Mouse (Mus musculus): Measurements from ENCODE around the gene Kif26a. TPM values are rescaled to one million over a fixed set of nuclear protein-coding genes. Genes with fewer than 3 reads are reported as not detected.

Gene Kif26a
- 10.0 and 10.1 TPM in 2 replicates for polyA plus RNA-seq (2016; fragmentation: Nextera tagmentation; extraction: Ambion mirVana)

GRCm38 (mm10) chr12:112145875-112146651 lies at the start of gene Kif26a:
Gene Kif26a (plus strand): TSS chr12:112146208.
- H3K27ac ChIP-seq (replicated peaks): peak within 1 kb of the TSS; percentile 82
- no peaks in the 10 kb centered on the region for H3K9me3 ChIP-seq
- peak within 1 kb of the TSS; percentile 77 for H3K9ac ChIP-seq (replicated peaks)
- H3K4me3 ChIP-seq: peak within 1 kb of the TSS; percentile 62
- WGBS: under 1% methylated on average over 59 of the region's 68 CpGs
- H3K27me3 ChIP-seq: peaks cover 95% of the 10 kb centered on the region
- H3K36me3 ChIP-seq: no peaks in the 10 kb centered on the region
- peak within 1 kb of the TSS; percentile 79 for H3K4me2 ChIP-seq (replicated peaks)
- H3K4me1 ChIP-seq: peaks cover 83% of the 10 kb centered on the region
- ATAC-seq (ENCODE audit: low FRiP score, low read depth): peak; percentile 53

GRCm38 (mm10) chr12:112096733-112097117 lies 49.3 kb upstream of the Kif26a start:
- no peak overlapping the region for H3K9ac ChIP-seq (replicated peaks)
- H3K4me2 ChIP-seq (replicated peaks): no peak overlapping the region
- H3K4me1 ChIP-seq: no peaks in the 10 kb centered on the region
- 74% methylated on average over 8 of the region's 8 CpGs for WGBS
- no peak overlapping the region for H3K27ac ChIP-seq (replicated peaks)
- no peak overlapping the region for H3K4me3 ChIP-seq
- ATAC-seq (ENCODE audit: low FRiP score, low read depth): no peak
- no peaks in the 10 kb centered on the region for H3K36me3 ChIP-seq
- H3K27me3 ChIP-seq: no peaks in the 10 kb centered on the region
- no peaks in the 10 kb centered on the region for H3K9me3 ChIP-seq

GRCm38 (mm10) chr12:112100106-112100505 lies 45.9 kb upstream of the Kif26a start:
- no peak for ATAC-seq (ENCODE audit: low FRiP score, low read depth)
- H3K27ac ChIP-seq (replicated peaks): no peak overlapping the region
- H3K4me1 ChIP-seq: no peaks in the 10 kb centered on the region
- no peak overlapping the region for H3K4me2 ChIP-seq (replicated peaks)
- 51% methylated on average over 4 of the region's 4 CpGs for WGBS
- no peak overlapping the region for H3K4me3 ChIP-seq
- no peak overlapping the region for H3K9ac ChIP-seq (replicated peaks)
- H3K27me3 ChIP-seq: no peaks in the 10 kb centered on the region
- no peaks in the 10 kb centered on the region for H3K36me3 ChIP-seq
- no peaks in the 10 kb centered on the region for H3K9me3 ChIP-seq

GRCm38 (mm10) chr12:112101045-112101444 lies 45.0 kb upstream of the Kif26a start:
- Histone ChIP-seq H3K36me3 (no peaks in the 10 kb centered on the region), H3K9ac (replicated peaks) (no peak overlapping the region), H3K9me3 (no peaks in the 10 kb centered on the region), H3K4me3 (no peak overlapping the region), H3K4me1 (no peaks in the 10 kb centered on the region), H3K27ac (replicated peaks) (no peak overlapping the region), H3K4me2 (replicated peaks) (no peak overlapping the region), H3K27me3 (peaks cover 8% of the 10 kb centered on the region)
- no peak for ATAC-seq (ENCODE audit: low FRiP score, low read depth)
- 61% methylated on average over 4 of the region's 4 CpGs for WGBS

- WGBS: 93% methylated on average over 5 of the region's 5 CpGs
- H3K4me1 ChIP-seq: peaks cover 7% of the 10 kb centered on the region; the same call in 1 of the 2 replicates
- H3K4me2 ChIP-seq (replicated peaks): no peak overlapping the region
- ATAC-seq (ENCODE audit: low FRiP score, low read depth): no peak
- no peak overlapping the region for H3K9ac ChIP-seq (replicated peaks)
- no peak overlapping the region for H3K27ac ChIP-seq (replicated peaks)
- H3K9me3 ChIP-seq: no peaks in the 10 kb centered on the region
- no peak overlapping the region for H3K4me3 ChIP-seq
- H3K27me3 ChIP-seq: peaks cover 22% of the 10 kb centered on the region
- H3K36me3 ChIP-seq: no peaks in the 10 kb centered on the region
These were observed 42.8 kb upstream of the Kif26a start for GRCm38 (mm10) chr12:112103179-112103578.

GRCm38 (mm10) chr12:112104890-112105289 lies 41.1 kb upstream of the Kif26a start:
- Histone ChIP-seq H3K9me3 (no peaks in the 10 kb centered on the region), H3K4me3 (no peak overlapping the region), H3K4me1 (peaks cover 7% of the 10 kb centered on the region; the same call in 1 of the 2 replicates), H3K27me3 (peaks cover 22% of the 10 kb centered on the region), H3K9ac (replicated peaks) (no peak overlapping the region), H3K36me3 (no peaks in the 10 kb centered on the region), H3K27ac (replicated peaks) (no peak overlapping the region), H3K4me2 (replicated peaks) (no peak overlapping the region)
- no peak for ATAC-seq (ENCODE audit: low FRiP score, low read depth)
- WGBS: 88% methylated on average over 11 of the region's 11 CpGs

- H3K27me3 ChIP-seq: peaks cover 27% of the 10 kb centered on the region
- no peak within 1 kb of the TSS for H3K27ac ChIP-seq (replicated peaks)
- peak within 1 kb of the TSS; percentile 4; the same call in 1 of the 2 replicates for H3K4me2 ChIP-seq (replicated peaks)
- H3K36me3 ChIP-seq: no peaks in the 10 kb centered on the region
- peaks cover 7% of the 10 kb centered on the region; the same call in 1 of the 2 replicates for H3K4me1 ChIP-seq
- no peak within 1 kb of the TSS for H3K9ac ChIP-seq (replicated peaks)
- H3K9me3 ChIP-seq: no peaks in the 10 kb centered on the region
- 0 out of 2 replicates have a peak, but pooled peaks have one; percentile 12 for ATAC-seq (ENCODE audit: low FRiP score, low read depth)
- 0 out of 2 replicates have a peak within 1 kb of the TSS, but pooled peaks have one; percentile 1 for H3K4me3 ChIP-seq
- 1% methylated on average over 14 of the region's 14 CpGs for WGBS
These were observed 39.5 kb upstream of the Kif26a start, which contains the start of gene Aspg for GRCm38 (mm10) chr12:112106541-112106971. Gene Aspg (plus strand): TSS chr12:112106679.

- Histone ChIP-seq H3K4me3 (no peak overlapping the region), H3K4me2 (replicated peaks) (no peak overlapping the region), H3K9ac (replicated peaks) (no peak overlapping the region), H3K9me3 (no peaks in the 10 kb centered on the region), H3K36me3 (no peaks in the 10 kb centered on the region), H3K4me1 (peaks cover 8% of the 10 kb centered on the region; the same call in 1 of the 2 replicates), H3K27me3 (peaks cover 36% of the 10 kb centered on the region), H3K27ac (replicated peaks) (no peak overlapping the region)
- 88% methylated on average over 8 of the region's 8 CpGs for WGBS
- ATAC-seq (ENCODE audit: low FRiP score, low read depth): no peak
These were observed 38.3 kb upstream of the Kif26a start for GRCm38 (mm10) chr12:112107685-112108084.

- 82% methylated on average over 11 of the region's 11 CpGs for whole genome bisulfite sequencing
- H3K4me3 ChIP-seq: no peak overlapping the region
- no peak for ATAC-seq (ENCODE audit: low FRiP score, low read depth)
These were observed 37.1 kb upstream of the Kif26a start for GRCm38 (mm10) chr12:112108696-112109445.

GRCm38 (mm10) chr12:112109701-112110100 lies 36.3 kb upstream of the Kif26a start:
- H3K27me3 ChIP-seq: peaks cover 54% of the 10 kb centered on the region
- no peak for ATAC-seq (ENCODE audit: low FRiP score, low read depth)
- no peaks in the 10 kb centered on the region for H3K9me3 ChIP-seq
- H3K4me3 ChIP-seq: no peak overlapping the region
- no peak overlapping the region for H3K4me2 ChIP-seq (replicated peaks)
- H3K9ac ChIP-seq (replicated peaks): no peak overlapping the region
- H3K27ac ChIP-seq (replicated peaks): no peak overlapping the region
- 84% methylated on average over 9 of the region's 9 CpGs for WGBS
- H3K36me3 ChIP-seq: no peaks in the 10 kb centered on the region
- peaks cover 12% of the 10 kb centered on the region; the same call in 1 of the 2 replicates for H3K4me1 ChIP-seq

More at GRCm38 (mm10) chr12:112108696-112109445, 37.1 kb upstream of the Kif26a start:
- Histone ChIP-seq H3K4me2 (replicated peaks) (no peak overlapping the region), H3K36me3 (no peaks in the 10 kb centered on the region), H3K27me3 (peaks cover 46% of the 10 kb centered on the region), H3K4me1 (peaks cover 12% of the 10 kb centered on the region; the same call in 1 of the 2 replicates), H3K9ac (replicated peaks) (no peak overlapping the region), H3K27ac (replicated peaks) (no peak overlapping the region), H3K9me3 (no peaks in the 10 kb centered on the region)

- Histone ChIP-seq H3K9ac (replicated peaks) (no peak overlapping the region), H3K4me3 (no peak overlapping the region), H3K4me1 (peaks cover 12% of the 10 kb centered on the region; the same call in 1 of the 2 replicates), H3K36me3 (no peaks in the 10 kb centered on the region), H3K4me2 (replicated peaks) (no peak overlapping the region), H3K27ac (replicated peaks) (no peak overlapping the region), H3K9me3 (no peaks in the 10 kb centered on the region), H3K27me3 (peaks cover 48% of the 10 kb centered on the region)
- WGBS: 86% methylated on average over 5 of the region's 5 CpGs
- ATAC-seq (ENCODE audit: low FRiP score, low read depth): no peak
These were observed 34.7 kb upstream of the Kif26a start for GRCm38 (mm10) chr12:112111323-112111722.

GRCm38 (mm10) chr12:112112235-112112634 lies 33.8 kb upstream of the Kif26a start:
- 93% methylated on average over 6 of the region's 6 CpGs for WGBS
- H3K4me2 ChIP-seq (replicated peaks): no peak overlapping the region
- ATAC-seq (ENCODE audit: low FRiP score, low read depth): no peak

More at GRCm38 (mm10) chr12:112112235-112112634, 33.8 kb upstream of the Kif26a start:
- H3K36me3 ChIP-seq: no peaks in the 10 kb centered on the region
- H3K4me1 ChIP-seq: 0 out of 2 replicates have a peak, but pooled peaks cover 5% of the 10 kb centered on the region
- H3K9ac ChIP-seq (replicated peaks): no peak overlapping the region
- no peak overlapping the region for H3K4me3 ChIP-seq
- H3K27ac ChIP-seq (replicated peaks): no peak overlapping the region
- H3K9me3 ChIP-seq: no peaks in the 10 kb centered on the region
- peaks cover 39% of the 10 kb centered on the region for H3K27me3 ChIP-seq

Measured in midbrain, embryonic 12.5 days (tissue).